Mouse (Mus musculus) intestine, postnatal 0 days (tissue): ENCODE measurements around the gene Bcl2. TPM values are rescaled to one million over a fixed set of nuclear protein-coding genes. Genes with fewer than 3 reads are reported as not detected.

Source experiments
- ATAC-seq: fragments of 200-750 bp; cut with Nextera tagmentation; 2 replicates; pipeline ENCODE4 v1.8.0; 2017; ENCODE audit warnings: mild to moderate bottlenecking, moderate TSS enrichment, moderate library complexity
- H3K27ac ChIP-seq: fragments of 300-500 bp; sonication (generic); 2 replicates; pipeline ENCODE4 v1.5.1; 2014; ENCODE audit warnings: mild to moderate bottlenecking, low read depth, low read length, moderate library complexity
- H3K27me3 ChIP-seq: fragments of 300-500 bp; sonication (generic); replicated peaks from 2 replicates; pipeline ENCODE4 v1.6.1; 2014; ENCODE audit warnings: low read length, mixed read lengths; ENCODE audit not compliant: control insufficient read depth, insufficient read depth
- H3K36me3 ChIP-seq: fragments of 300-500 bp; sonication (generic); 2 replicates; pipeline ENCODE4 v1.6.1; 2014; ENCODE audit warnings: mild to moderate bottlenecking, moderate library complexity; ENCODE audit not compliant: control insufficient read depth, insufficient read depth
- H3K4me1 ChIP-seq: fragments of 300-500 bp; sonication (generic); replicated peaks from 2 replicates; pipeline ENCODE4 v1.6.1; 2014; ENCODE audit warnings: antibody characterized with exemption, low read length, mixed read lengths; ENCODE audit not compliant: control insufficient read depth, insufficient read depth
- H3K4me2 ChIP-seq: fragments of 300-500 bp; sonication (generic); replicated peaks from 2 replicates; pipeline ENCODE4 v1.6.1; 2014; ENCODE audit warnings: low read depth, mild to moderate bottlenecking, moderate library complexity
- H3K4me3 ChIP-seq: fragments of 300-500 bp; sonication (generic); 2 replicates; pipeline ENCODE4 v1.5.1; 2014; ENCODE audit warnings: low read depth, low read length
- H3K9ac ChIP-seq: fragments of 300-500 bp; sonication (generic); 2 replicates; pipeline ENCODE4 v1.6.1; 2014; ENCODE audit warnings: mild to moderate bottlenecking, low read depth, low read length
- H3K9me3 ChIP-seq: fragments of 300-500 bp; sonication (generic); 2 replicates; pipeline ENCODE4 v1.6.1; 2016; ENCODE audit warnings: mixed run types; ENCODE audit not compliant: control insufficient read depth
- CTCF ChIP-seq: sonication (generic); IDR thresholded peaks from 2 replicates; pipeline ENCODE4 v1.5.1; 2016; ENCODE audit warnings: low read depth, mild to moderate bottlenecking, control low read depth, antibody characterized with exemption, moderate library complexity
- WGBS: fragments of 180-500 bp; shearing (Covaris S2); extraction: QIAGEN DNeasy Blood & Tissue Kit; methylation state at CpG from one replicate; pipeline ENCODE4 v1.1.7; 2014; 5-methylcytosine and 5-hydroxymethylcytosine counted together
- polyA plus RNA-seq: library from polyadenylated mRNA; unstranded; fragments of >200 nt; fragmentation: Nextera tagmentation; extraction: Ambion mirVana; gene quantifications from 2 replicates; pipeline ENCODE4 v1.2.1, GENCODE M21; 2015

The Bcl2 gene
- polyA plus RNA-seq, 1 experiment from 2014 or later, result 3.4 TPM

- WGBS, result 54% methylated on average over 6 of the region's 6 CpGs
- no peaks in the 10 kb centered on the region for H3K27me3 ChIP-seq
Observed at GRCm38 (mm10) chr1:106611246-106611645, 102.8 kb downstream of the Bcl2 start.

GRCm38 (mm10) chr1:106608098-106608778, 105.8 kb downstream of the Bcl2 start:
- Histone ChIP-seq H3K36me3 (no peaks in the 10 kb centered on the region), H3K27me3 (no peaks in the 10 kb centered on the region), H3K4me1 (no peaks in the 10 kb centered on the region), H3K4me3 (no peak overlapping the region), H3K4me2 (no peak overlapping the region), H3K27ac (no peak overlapping the region), H3K9me3 (no peaks in the 10 kb centered on the region), H3K9ac (no peak overlapping the region)
- no peak for ATAC-seq
- WGBS, result 69% methylated on average over 4 of the region's 4 CpGs
- no peak for TF ChIP-seq CTCF

More at GRCm38 (mm10) chr1:106611246-106611645, 102.8 kb downstream of the Bcl2 start:
- H3K4me1 ChIP-seq, result no peaks in the 10 kb centered on the region
- H3K36me3 ChIP-seq, result no peaks in the 10 kb centered on the region
- no peak overlapping the region for H3K27ac ChIP-seq
- no peak overlapping the region for H3K4me3 ChIP-seq
- no peak overlapping the region for H3K4me2 ChIP-seq
- H3K9me3 ChIP-seq, result no peaks in the 10 kb centered on the region
- H3K9ac ChIP-seq, result no peak overlapping the region
- no peak for TF ChIP-seq CTCF
- ATAC-seq, result no peak

- no peaks in the 10 kb centered on the region for H3K36me3 ChIP-seq
- no peaks in the 10 kb centered on the region for H3K4me1 ChIP-seq
- no peak overlapping the region for H3K9ac ChIP-seq
- no peak overlapping the region for H3K4me3 ChIP-seq
- H3K27me3 ChIP-seq, result no peaks in the 10 kb centered on the region
- H3K4me2 ChIP-seq, result no peak overlapping the region
- no peaks in the 10 kb centered on the region for H3K9me3 ChIP-seq
- ATAC-seq, result no peak
- 86% methylated on average over 5 of the region's 5 CpGs for WGBS
- TF ChIP-seq CTCF, result no peak
- no peak overlapping the region for H3K27ac ChIP-seq
Observed at GRCm38 (mm10) chr1:106606951-106607350, 107.1 kb downstream of the Bcl2 start.

- WGBS, result 44% methylated on average over 4 of the region's 4 CpGs
- H3K36me3 ChIP-seq, result no peaks in the 10 kb centered on the region
Observed at GRCm38 (mm10) chr1:106603406-106603805, 110.7 kb downstream of the Bcl2 start.

GRCm38 (mm10) chr1:106602941-106603340, 111.1 kb downstream of the Bcl2 start:
- ATAC-seq, result no peak
- 33% methylated on average over 6 of the region's 6 CpGs for WGBS
- H3K4me2 ChIP-seq, result no peak overlapping the region

More at GRCm38 (mm10) chr1:106603406-106603805, 110.7 kb downstream of the Bcl2 start:
- no peak overlapping the region for H3K27ac ChIP-seq
- H3K4me2 ChIP-seq, result no peak overlapping the region
- no peaks in the 10 kb centered on the region for H3K4me1 ChIP-seq
- H3K9ac ChIP-seq, result no peak overlapping the region
- ATAC-seq, result no peak
- no peaks in the 10 kb centered on the region for H3K9me3 ChIP-seq
- no peak overlapping the region for H3K4me3 ChIP-seq
- no peaks in the 10 kb centered on the region for H3K27me3 ChIP-seq
- no peak for TF ChIP-seq CTCF

GRCm38 (mm10) chr1:106602536-106602935, 111.5 kb downstream of the Bcl2 start:
- 50% methylated on average over 5 of the region's 5 CpGs for WGBS

More at GRCm38 (mm10) chr1:106602941-106603340, 111.1 kb downstream of the Bcl2 start:
- TF ChIP-seq CTCF, result no peak
- no peaks in the 10 kb centered on the region for H3K4me1 ChIP-seq
- no peaks in the 10 kb centered on the region for H3K9me3 ChIP-seq
- H3K4me3 ChIP-seq, result no peak overlapping the region
- H3K27ac ChIP-seq, result no peak overlapping the region
- no peak overlapping the region for H3K9ac ChIP-seq
- no peaks in the 10 kb centered on the region for H3K27me3 ChIP-seq
- H3K36me3 ChIP-seq, result no peaks in the 10 kb centered on the region

More at GRCm38 (mm10) chr1:106602536-106602935, 111.5 kb downstream of the Bcl2 start:
- TF ChIP-seq CTCF, result no peak
- Histone ChIP-seq H3K9me3 (no peaks in the 10 kb centered on the region), H3K27me3 (no peaks in the 10 kb centered on the region), H3K4me2 (no peak overlapping the region), H3K4me3 (no peak overlapping the region), H3K9ac (no peak overlapping the region), H3K27ac (no peak overlapping the region), H3K36me3 (no peaks in the 10 kb centered on the region), H3K4me1 (no peaks in the 10 kb centered on the region)
- ATAC-seq, result no peak
